Mouse (Mus musculus) bone marrow, adult 2 months (tissue): ENCODE results near the gene Dpagt1.

ENCODE experiments used
- CTCF ChIP-seq: fragments of 200-500 bp; IDR thresholded peaks from 2 replicates; pipeline ENCODE4 v1.5.1; 2011; ENCODE audit warnings: low read length, control low read depth; ENCODE audit not compliant: control insufficient read depth, insufficient read depth
- POLR2A ChIP-seq: fragments of 200-500 bp; IDR thresholded peaks from 2 replicates; pipeline ENCODE4 v1.6.1; 2011; ENCODE audit warnings: low read depth, mild to moderate bottlenecking, control low read depth, low read length, borderline replicate concordance; ENCODE audit not compliant: control insufficient read depth

DNA sequence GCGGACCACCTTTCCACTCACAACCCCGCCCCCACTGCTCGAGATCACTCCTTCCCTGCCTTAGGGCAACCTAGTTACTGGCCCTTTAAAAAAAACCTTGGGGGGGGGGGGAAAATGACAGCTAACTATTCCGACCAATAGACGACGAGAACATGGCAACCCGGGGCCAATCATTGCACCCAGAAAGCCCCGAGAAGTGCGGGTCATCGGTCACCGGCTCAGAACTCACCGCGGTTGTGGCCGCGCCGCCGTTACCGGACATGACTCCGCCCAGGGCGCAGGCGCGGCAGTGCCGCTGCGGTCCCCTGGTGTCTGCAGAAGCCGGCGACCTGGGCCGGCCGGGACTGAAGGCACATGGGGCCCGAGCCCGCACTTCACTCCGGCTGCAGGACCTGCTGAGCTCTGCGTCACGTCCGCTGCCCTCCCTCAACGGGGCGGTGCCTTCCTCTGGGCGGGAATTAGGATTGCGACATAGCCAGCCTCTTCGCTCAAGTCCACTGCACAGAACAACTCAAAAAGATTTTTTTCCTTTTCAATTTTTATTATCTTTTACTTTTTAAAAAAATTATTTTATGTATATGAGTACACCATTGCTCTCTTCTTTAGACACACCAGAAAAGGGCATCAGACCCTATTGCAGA, 18.1 kb downstream of the Dpagt1 start, which contains the start of gene Hmbs:
- TF ChIP-seq CTCF (0 out of 2 replicates have a peak, but pooled peaks have one; percentile 3), POLR2A (peak; percentile 82; the same call in 1 of the 2 replicates)
